Mouse (Mus musculus): Measurements from ENCODE around the gene Cep95. TPM values are rescaled to one million over a fixed set of nuclear protein-coding genes. Genes with fewer than 3 reads are reported as not detected.

Gene Cep95
- polyA plus RNA-seq, 1 experiment from 2014 or later: 21.5 TPM

DNA sequence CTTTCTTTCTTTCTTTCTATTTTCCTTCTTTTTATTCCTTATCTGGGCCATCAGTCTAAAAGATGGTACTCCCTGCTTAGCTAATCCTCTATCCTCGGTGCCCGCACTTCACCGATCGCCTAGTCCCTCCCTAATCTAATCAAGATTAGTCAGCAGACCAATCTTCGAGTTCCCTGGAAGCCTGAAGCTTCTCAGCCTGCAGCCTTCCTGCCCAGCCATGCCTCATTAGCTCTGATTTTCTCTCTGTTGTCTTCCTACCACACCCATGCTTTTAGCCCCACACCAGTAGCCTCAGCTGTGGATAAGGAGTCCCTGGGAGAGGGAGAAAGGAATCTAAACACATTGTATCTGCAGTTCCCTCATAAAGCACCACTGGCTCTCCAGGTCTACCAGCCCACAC lies 33.5 kb upstream of the Cep95 start:
- no peaks in the 10 kb centered on the region for H3K4me1 ChIP-seq
- ATAC-seq (ENCODE audit: low FRiP score, low read depth): no peak
- no peak overlapping the region for H3K4me2 ChIP-seq (replicated peaks)
- H3K4me3 ChIP-seq: no peak overlapping the region
- no peaks in the 10 kb centered on the region for H3K36me3 ChIP-seq
- WGBS: 80% methylated on average over 5 of the region's 5 CpGs
- no peaks in the 10 kb centered on the region for H3K9me3 ChIP-seq
- H3K27ac ChIP-seq: no peak overlapping the region
- no peak overlapping the region for H3K9ac ChIP-seq
- no peaks in the 10 kb centered on the region for H3K27me3 ChIP-seq (replicated peaks)

DNA sequence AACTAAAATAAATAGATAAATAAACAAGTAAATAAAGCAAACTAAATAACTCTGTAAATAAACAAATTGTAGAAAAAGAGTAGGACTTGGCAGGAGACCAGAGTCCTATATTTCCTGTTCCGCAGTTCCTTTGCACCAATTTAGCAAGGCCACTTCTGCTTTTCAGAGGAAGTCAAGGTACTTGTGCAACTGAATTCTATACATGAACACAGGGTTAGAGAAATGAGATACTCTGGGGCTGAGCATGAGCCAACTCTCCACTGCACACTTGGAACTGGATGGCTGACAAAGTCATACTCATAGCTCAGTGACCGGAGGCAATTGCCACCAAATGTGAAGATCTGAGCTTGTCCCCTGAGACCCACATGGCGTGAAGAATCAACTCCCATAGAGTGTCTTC lies 30.0 kb upstream of the Cep95 start:
- 93% methylated on average over 3 of the region's 3 CpGs for WGBS
- Histone ChIP-seq H3K4me2 (replicated peaks) (no peak overlapping the region), H3K36me3 (no peaks in the 10 kb centered on the region), H3K4me1 (peaks cover 4% of the 10 kb centered on the region; the same call in 1 of the 2 replicates), H3K27ac (no peak overlapping the region), H3K4me3 (no peak overlapping the region), H3K9ac (no peak overlapping the region), H3K9me3 (no peaks in the 10 kb centered on the region), H3K27me3 (replicated peaks) (no peaks in the 10 kb centered on the region)
- no peak for ATAC-seq (ENCODE audit: low FRiP score, low read depth)

DNA sequence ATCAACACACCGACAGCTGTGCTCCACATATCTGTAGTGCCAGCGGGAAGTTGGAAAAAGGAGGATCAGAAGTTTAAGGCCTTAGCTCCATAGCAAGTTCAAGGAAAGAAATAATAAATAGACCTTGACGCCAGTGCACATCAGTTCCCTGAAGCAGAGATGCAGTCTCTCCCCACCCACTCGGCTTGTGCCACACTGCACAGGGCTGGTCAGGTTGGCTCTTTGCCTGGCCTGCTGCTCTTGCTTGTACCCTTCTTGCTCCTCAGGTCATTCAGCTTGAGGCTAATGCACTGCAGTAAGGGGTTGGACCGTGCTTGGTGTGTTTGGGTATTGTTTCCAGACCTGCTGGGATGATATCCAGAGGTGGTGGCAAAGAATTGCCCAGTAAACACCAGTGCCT lies 28.5 kb upstream of the Cep95 start:
- Histone ChIP-seq H3K4me2 (replicated peaks) (no peak overlapping the region), H3K27ac (no peak overlapping the region), H3K9ac (no peak overlapping the region), H3K4me3 (no peak overlapping the region), H3K27me3 (replicated peaks) (no peaks in the 10 kb centered on the region), H3K9me3 (no peaks in the 10 kb centered on the region), H3K4me1 (peaks cover 4% of the 10 kb centered on the region; the same call in 1 of the 2 replicates), H3K36me3 (peaks cover 5% of the 10 kb centered on the region; the same call in 1 of the 2 replicates)
- ATAC-seq (ENCODE audit: low FRiP score, low read depth): no peak
- 95% methylated on average over 5 of the region's 5 CpGs for WGBS

DNA sequence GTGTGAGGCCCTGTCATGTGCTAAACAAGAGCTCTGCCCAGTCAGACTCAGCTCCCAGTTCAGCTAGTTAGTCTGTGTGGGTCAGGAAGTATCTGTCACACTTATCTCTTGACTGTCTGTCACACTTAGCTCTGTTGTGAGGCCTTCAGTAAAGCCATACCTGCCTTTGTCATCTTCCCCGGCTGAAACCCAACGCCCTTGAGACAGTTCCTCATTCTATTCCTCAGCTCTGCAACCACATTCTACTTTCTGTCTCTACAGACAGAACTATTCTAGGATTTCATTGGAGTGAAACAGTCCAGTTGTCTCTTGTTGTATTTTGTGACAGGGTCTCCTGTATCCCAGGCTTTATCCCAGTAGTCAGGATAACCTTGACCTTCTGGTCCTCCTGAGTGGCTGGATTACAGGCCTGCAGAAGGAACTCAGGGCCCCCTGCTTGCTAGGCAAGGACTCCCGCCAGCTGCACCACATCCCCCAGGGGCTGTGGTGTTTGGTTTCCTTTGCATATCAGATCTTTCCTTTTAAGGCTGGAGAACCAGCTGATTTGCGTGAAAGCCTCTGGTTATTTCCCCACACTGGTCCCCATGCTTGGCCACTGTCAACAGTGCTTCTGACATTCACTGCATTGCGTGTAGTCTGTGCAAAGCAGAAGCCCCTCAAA lies 26.8 kb upstream of the Cep95 start:
- no peak overlapping the region for H3K4me2 ChIP-seq (replicated peaks)
- H3K36me3 ChIP-seq: peaks cover 19% of the 10 kb centered on the region
- no peak overlapping the region for H3K9ac ChIP-seq
- H3K27me3 ChIP-seq (replicated peaks): no peaks in the 10 kb centered on the region
- no peaks in the 10 kb centered on the region for H3K9me3 ChIP-seq
- H3K4me3 ChIP-seq: no peak overlapping the region
- no peak for ATAC-seq (ENCODE audit: low FRiP score, low read depth)
- no peak overlapping the region for H3K27ac ChIP-seq
- peaks cover 4% of the 10 kb centered on the region; the same call in 1 of the 2 replicates for H3K4me1 ChIP-seq
- WGBS: 64% methylated on average over 5 of the region's 5 CpGs

GRCm38 (mm10) chr11:106762800-106763185 lies 26.3 kb upstream of the Cep95 start:
- ATAC-seq (ENCODE audit: low FRiP score, low read depth): no peak
- no peak overlapping the region for H3K4me3 ChIP-seq
- no peak overlapping the region for H3K9ac ChIP-seq
- peaks cover 4% of the 10 kb centered on the region; the same call in 1 of the 2 replicates for H3K4me1 ChIP-seq
- H3K27me3 ChIP-seq (replicated peaks): no peaks in the 10 kb centered on the region
- peaks cover 3% of the 10 kb centered on the region; the same call in 1 of the 2 replicates for H3K9me3 ChIP-seq
- H3K36me3 ChIP-seq: peaks cover 24% of the 10 kb centered on the region
- H3K4me2 ChIP-seq (replicated peaks): no peak overlapping the region
- H3K27ac ChIP-seq: no peak overlapping the region
- WGBS: 77% methylated on average over 9 of the region's 9 CpGs

DNA sequence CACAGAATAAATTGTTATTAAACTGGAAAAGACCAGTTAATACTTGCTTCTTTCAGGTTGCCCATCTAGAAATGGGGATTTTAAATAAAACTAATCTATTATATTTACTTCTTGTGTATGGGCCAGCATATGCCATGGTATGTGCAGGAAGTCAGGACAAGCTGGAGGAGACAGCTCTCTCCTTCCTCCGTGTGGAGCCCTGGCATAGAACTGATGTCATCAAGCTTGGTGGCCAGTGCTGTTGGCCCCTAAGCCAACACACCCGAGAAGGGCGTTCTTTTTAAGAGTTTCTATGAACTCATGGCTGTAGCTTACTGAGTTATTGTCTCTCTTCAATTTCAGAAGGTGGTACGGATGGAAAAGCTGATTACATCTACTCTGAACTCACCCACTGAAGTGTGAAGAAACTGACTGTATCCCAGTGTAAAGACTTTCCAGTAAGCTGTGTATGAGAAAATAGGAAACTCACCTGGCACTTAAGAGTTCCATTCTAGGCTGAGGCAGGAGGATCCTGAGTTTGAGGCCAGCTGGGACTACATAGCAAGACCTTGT lies 22.4 kb upstream of the Cep95 start:
- no peak overlapping the region for H3K4me3 ChIP-seq
- H3K27me3 ChIP-seq (replicated peaks): no peaks in the 10 kb centered on the region
- H3K4me1 ChIP-seq: peaks cover 4% of the 10 kb centered on the region; the same call in 1 of the 2 replicates
- WGBS: 90% methylated on average over 4 of the region's 4 CpGs
- ATAC-seq (ENCODE audit: low FRiP score, low read depth): no peak
- H3K36me3 ChIP-seq: peaks cover 56% of the 10 kb centered on the region
- no peak overlapping the region for H3K27ac ChIP-seq
- no peak overlapping the region for H3K9ac ChIP-seq
- H3K4me2 ChIP-seq (replicated peaks): no peak overlapping the region
- H3K9me3 ChIP-seq: peaks cover 10% of the 10 kb centered on the region; the same call in 1 of the 2 replicates

- Histone ChIP-seq H3K4me1 (peaks cover 1% of the 10 kb centered on the region; the same call in 1 of the 2 replicates), H3K4me3 (no peak overlapping the region), H3K4me2 (replicated peaks) (no peak overlapping the region), H3K36me3 (peaks cover 62% of the 10 kb centered on the region), H3K9ac (no peak overlapping the region), H3K27ac (no peak overlapping the region), H3K9me3 (peaks cover 10% of the 10 kb centered on the region; the same call in 1 of the 2 replicates), H3K27me3 (replicated peaks) (no peaks in the 10 kb centered on the region)
- no peak for ATAC-seq (ENCODE audit: low FRiP score, low read depth)
- WGBS: 91% methylated on average over 4 of the region's 4 CpGs
These were observed 21.5 kb upstream of the Cep95 start for GRCm38 (mm10) chr11:106767516-106767915.

GRCm38 (mm10) chr11:106770195-106770974 lies 18.7 kb upstream of the Cep95 start:
- 97% methylated on average over 9 of the region's 9 CpGs for WGBS
- no peak overlapping the region for H3K9ac ChIP-seq
- H3K4me1 ChIP-seq: no peaks in the 10 kb centered on the region
- no peak overlapping the region for H3K27ac ChIP-seq
- no peak for ATAC-seq (ENCODE audit: low FRiP score, low read depth)
- no peak overlapping the region for H3K4me2 ChIP-seq (replicated peaks)
- peaks cover 10% of the 10 kb centered on the region; the same call in 1 of the 2 replicates for H3K9me3 ChIP-seq
- H3K4me3 ChIP-seq: no peak overlapping the region
- H3K27me3 ChIP-seq (replicated peaks): no peaks in the 10 kb centered on the region
- H3K36me3 ChIP-seq: peaks cover 88% of the 10 kb centered on the region

DNA sequence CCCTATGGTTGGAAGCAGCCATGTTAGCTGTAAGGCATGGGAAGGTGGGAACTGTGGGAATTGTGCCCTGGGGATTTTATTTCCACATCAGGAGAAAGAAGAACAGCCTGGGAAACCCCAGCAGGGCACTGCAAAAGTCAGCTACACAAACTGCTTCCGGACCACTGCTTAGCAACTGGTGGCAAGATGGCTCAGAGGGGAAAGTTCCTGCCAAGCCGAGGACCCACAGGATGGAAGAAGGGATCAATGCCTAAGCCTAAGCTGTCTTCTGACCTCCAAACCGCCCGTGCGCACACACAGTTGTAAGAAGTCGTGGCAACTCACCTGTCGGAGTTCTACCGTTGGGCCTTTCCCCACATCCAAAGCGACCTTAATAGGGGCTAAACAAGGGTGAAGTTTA lies 16.0 kb upstream of the Cep95 start:
- H3K4me1 ChIP-seq: no peaks in the 10 kb centered on the region
- no peak overlapping the region for H3K4me3 ChIP-seq
- no peak for ATAC-seq (ENCODE audit: low FRiP score, low read depth)
- H3K4me2 ChIP-seq (replicated peaks): no peak overlapping the region
- no peak overlapping the region for H3K27ac ChIP-seq
- peaks cover 69% of the 10 kb centered on the region for H3K36me3 ChIP-seq
- 0 out of 2 replicates have a peak, but pooled peaks cover 5% of the 10 kb centered on the region for H3K9me3 ChIP-seq
- WGBS: 90% methylated on average over 9 of the region's 9 CpGs
- H3K9ac ChIP-seq: no peak overlapping the region
- no peaks in the 10 kb centered on the region for H3K27me3 ChIP-seq (replicated peaks)

DNA sequence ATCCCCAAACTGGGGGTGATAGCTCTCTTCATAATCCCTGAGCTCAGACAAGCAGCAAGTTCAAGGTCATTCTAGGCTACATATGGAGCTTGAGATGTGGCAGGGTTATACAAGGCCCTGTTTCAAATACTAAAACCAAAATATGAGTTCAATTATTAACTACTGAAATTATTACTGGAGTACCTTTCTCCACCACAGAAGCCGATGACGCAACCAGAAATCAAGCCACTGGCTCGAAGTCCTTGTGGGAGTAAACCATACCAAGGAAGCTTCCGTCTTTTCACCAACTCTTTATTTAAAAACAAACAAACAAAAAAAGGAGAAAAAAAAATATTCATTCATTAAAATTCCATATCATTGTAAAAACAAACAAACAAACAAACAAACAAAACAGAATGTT lies 12.1 kb upstream of the Cep95 start:
- Histone ChIP-seq H3K27ac (no peak overlapping the region), H3K4me2 (replicated peaks) (no peak overlapping the region), H3K9ac (no peak overlapping the region), H3K4me1 (no peaks in the 10 kb centered on the region), H3K4me3 (no peak overlapping the region), H3K36me3 (peaks cover 51% of the 10 kb centered on the region), H3K27me3 (replicated peaks) (no peaks in the 10 kb centered on the region), H3K9me3 (no peaks in the 10 kb centered on the region)
- no peak for ATAC-seq (ENCODE audit: low FRiP score, low read depth)
- WGBS: 97% methylated on average over 4 of the region's 4 CpGs

GRCm38 (mm10) chr11:106777395-106777794 lies 11.7 kb upstream of the Cep95 start:
- ATAC-seq (ENCODE audit: low FRiP score, low read depth): no peak
- Histone ChIP-seq H3K36me3 (peaks cover 51% of the 10 kb centered on the region), H3K27me3 (replicated peaks) (no peaks in the 10 kb centered on the region), H3K27ac (no peak overlapping the region), H3K9ac (no peak overlapping the region), H3K4me2 (replicated peaks) (no peak overlapping the region), H3K4me1 (no peaks in the 10 kb centered on the region), H3K9me3 (no peaks in the 10 kb centered on the region), H3K4me3 (no peak overlapping the region)
- WGBS: 91% methylated on average over 3 of the region's 3 CpGs

- Histone ChIP-seq H3K4me2 (replicated peaks) (no peak overlapping the region), H3K27ac (no peak overlapping the region), H3K9ac (no peak overlapping the region), H3K9me3 (no peaks in the 10 kb centered on the region), H3K4me3 (no peak overlapping the region), H3K36me3 (peaks cover 51% of the 10 kb centered on the region), H3K4me1 (0 out of 2 replicates have a peak, but pooled peaks cover 2% of the 10 kb centered on the region), H3K27me3 (replicated peaks) (no peaks in the 10 kb centered on the region)
- ATAC-seq (ENCODE audit: low FRiP score, low read depth): no peak
- WGBS: 93% methylated on average over 7 of the region's 7 CpGs
These were observed 10.9 kb upstream of the Cep95 start for GRCm38 (mm10) chr11:106778132-106778531.

Data from neural tube, embryonic 12.5 days (tissue).